Mouse (Mus musculus): ENCODE results near the gene Gba.
"Not testable (repeated sequence)": the region's sequence is repeated elsewhere in the genome, so short reads cannot be mapped to it uniquely, and the experiment has no call there.

Gba gene

GRCm38 (mm10) chr3:89202253-89203141 lies at the start of gene Gba:
Gba (plus strand) TSS chr3:89202928.
- peak; percentile 84 for DNase-seq (ENCODE audit: low spot score)

GRCm38 (mm10) chr3:89156951-89157350 lies 45.8 kb upstream of the Gba start:
- no peak for DNase-seq (ENCODE audit: low spot score)

GRCm38 (mm10) chr3:89158651-89159050 lies 44.1 kb upstream of the Gba start:
- DNase-seq (ENCODE audit: low spot score): no peak

GRCm38 (mm10) chr3:89159211-89159610 lies 43.5 kb upstream of the Gba start:
- DNase-seq (ENCODE audit: low spot score): no peak

- DNase-seq (ENCODE audit: low spot score): no peak
Measured at GRCm38 (mm10) chr3:89159616-89160344, 42.9 kb upstream of the Gba start, which contains the start of gene Hcn3. Hcn3 (minus strand) TSS chr3:89160196.

- DNase-seq (ENCODE audit: low spot score): not testable (repeated sequence)
Measured at GRCm38 (mm10) chr3:89161207-89161606, 41.5 kb upstream of the Gba start.

- no peak for DNase-seq (ENCODE audit: low spot score)
Measured at GRCm38 (mm10) chr3:89161786-89162185, 40.9 kb upstream of the Gba start.

GRCm38 (mm10) chr3:89163123-89163522 lies 39.6 kb upstream of the Gba start:
- no peak for DNase-seq (ENCODE audit: low spot score)

- DNase-seq (ENCODE audit: low spot score): no peak
Measured at GRCm38 (mm10) chr3:89163643-89164245, 39.0 kb upstream of the Gba start.

GRCm38 (mm10) chr3:89164506-89165267 lies 38.0 kb upstream of the Gba start, which contains the start of gene Clk2:
Clk2 (plus strand) TSS chr3:89164795.
- DNase-seq (ENCODE audit: low spot score): peak; percentile 88

- no peak for DNase-seq (ENCODE audit: low spot score)
Measured at GRCm38 (mm10) chr3:89165268-89165870, 37.4 kb upstream of the Gba start.

GRCm38 (mm10) chr3:89166945-89167344 lies 35.8 kb upstream of the Gba start:
- no peak for DNase-seq (ENCODE audit: low spot score)

GRCm38 (mm10) chr3:89174844-89175243 lies 27.9 kb upstream of the Gba start:
- no peak for DNase-seq (ENCODE audit: low spot score)

GRCm38 (mm10) chr3:89175544-89175943 lies 27.2 kb upstream of the Gba start:
- no peak for DNase-seq (ENCODE audit: low spot score)

- DNase-seq (ENCODE audit: low spot score): no peak
Measured at GRCm38 (mm10) chr3:89176421-89176820, 26.3 kb upstream of the Gba start.

GRCm38 (mm10) chr3:89177242-89178106 lies 25.3 kb upstream of the Gba start, which contains the start of gene Scamp3:
Scamp3 (plus strand) TSS chr3:89177473.
- peak; percentile 89 for DNase-seq (ENCODE audit: low spot score)

GRCm38 (mm10) chr3:89178107-89178385 lies 24.7 kb upstream of the Gba start:
- no peak for DNase-seq (ENCODE audit: low spot score)

- no peak for DNase-seq (ENCODE audit: low spot score)
Measured at GRCm38 (mm10) chr3:89179056-89179455, 23.7 kb upstream of the Gba start.

- DNase-seq (ENCODE audit: low spot score): no peak
Measured at GRCm38 (mm10) chr3:89181749-89182500, 20.8 kb upstream of the Gba start.

GRCm38 (mm10) chr3:89182531-89183057 lies 20.1 kb upstream of the Gba start:
- no peak for DNase-seq (ENCODE audit: low spot score)

Measured in left cerebral cortex, adult 11 months (tissue).